Mouse (Mus musculus): ENCODE results near the gene Slc39a7.
"Not testable (repeated sequence)": the region's sequence is repeated elsewhere in the genome, so short reads cannot be mapped to it uniquely, and the experiment has no call there.

Slc39a7 gene

DNA sequence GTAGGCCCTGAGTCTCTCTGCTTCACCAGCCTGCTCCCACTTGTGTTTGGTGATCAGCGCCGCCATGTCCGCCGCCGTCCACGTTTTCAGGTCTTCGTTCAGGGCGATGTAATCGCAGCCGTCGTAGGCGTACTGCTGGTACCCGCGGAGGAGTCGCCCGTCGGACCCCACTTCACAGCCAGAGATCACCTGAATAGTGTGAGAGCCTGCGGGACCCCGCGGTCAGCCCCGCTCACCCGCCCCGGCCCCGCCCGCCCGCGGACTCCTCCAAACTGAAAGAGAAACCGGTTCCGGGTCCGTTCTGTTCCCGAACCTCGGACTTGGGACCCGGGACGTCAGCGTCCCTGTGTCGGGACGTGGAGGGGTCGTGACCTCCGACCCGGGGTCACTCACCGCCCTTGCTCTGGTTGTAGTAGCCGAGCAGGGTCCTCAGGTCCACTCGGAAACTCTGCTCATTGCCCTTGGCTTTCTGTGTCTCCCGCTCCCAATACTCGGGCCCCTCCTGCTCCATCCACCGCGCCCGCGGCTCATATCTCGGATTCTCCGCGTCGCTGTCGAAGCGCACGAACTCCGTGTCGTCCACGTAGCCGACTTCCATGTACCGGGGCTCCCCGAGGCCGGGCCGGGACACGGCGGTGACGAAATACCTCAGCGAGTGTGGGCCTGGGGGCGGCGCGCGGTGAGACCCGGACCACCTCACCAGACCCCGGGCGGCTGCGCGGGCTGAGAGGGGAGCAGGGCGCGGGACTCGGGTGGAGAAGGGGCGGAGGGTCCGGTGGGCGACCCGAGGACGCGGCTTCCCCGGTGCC, 31.9 kb downstream of the Slc39a7 start:
- no peak for DNase-seq

DNA sequence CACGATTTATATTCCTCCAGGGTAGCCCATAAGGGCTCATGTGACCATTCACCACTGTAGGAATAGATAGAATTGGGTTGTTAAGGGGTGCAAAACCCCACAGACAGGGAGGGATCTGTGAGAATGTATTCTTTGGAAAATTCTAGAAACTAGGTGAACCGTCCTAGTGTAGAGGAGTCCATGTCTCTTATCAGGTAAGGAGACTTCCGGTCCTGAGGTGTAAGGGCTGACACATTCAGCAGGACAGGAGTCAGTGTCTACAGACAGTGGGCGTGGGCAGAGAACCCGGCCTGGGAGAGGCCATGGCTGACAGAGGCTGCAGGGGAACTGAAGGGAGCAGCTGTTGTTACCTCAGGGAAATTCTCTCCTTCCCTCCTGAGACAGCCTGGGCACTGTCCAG, 32.8 kb downstream of the Slc39a7 start:
- not testable (repeated sequence) for DNase-seq

DNA sequence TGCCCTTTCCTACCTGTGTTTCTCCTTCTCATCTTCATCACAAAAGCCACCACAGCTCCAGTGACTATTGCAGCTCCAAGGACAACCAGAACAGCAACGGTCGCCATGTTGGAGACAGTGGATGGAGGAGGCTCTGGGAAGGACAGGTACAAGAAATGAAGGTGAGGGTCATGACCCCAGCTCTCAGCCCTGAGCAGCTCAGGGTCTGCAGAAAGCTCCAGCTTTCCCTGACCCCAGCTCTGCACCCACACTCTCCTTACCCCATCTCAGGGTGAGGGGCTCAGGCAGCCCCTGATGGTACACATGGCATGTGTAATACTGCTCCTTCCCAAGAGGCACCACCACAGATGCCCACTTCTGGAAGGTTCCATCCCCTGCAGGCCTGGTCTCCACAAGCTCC, 34.5 kb downstream of the Slc39a7 start:
- not testable (repeated sequence) for DNase-seq

DNA sequence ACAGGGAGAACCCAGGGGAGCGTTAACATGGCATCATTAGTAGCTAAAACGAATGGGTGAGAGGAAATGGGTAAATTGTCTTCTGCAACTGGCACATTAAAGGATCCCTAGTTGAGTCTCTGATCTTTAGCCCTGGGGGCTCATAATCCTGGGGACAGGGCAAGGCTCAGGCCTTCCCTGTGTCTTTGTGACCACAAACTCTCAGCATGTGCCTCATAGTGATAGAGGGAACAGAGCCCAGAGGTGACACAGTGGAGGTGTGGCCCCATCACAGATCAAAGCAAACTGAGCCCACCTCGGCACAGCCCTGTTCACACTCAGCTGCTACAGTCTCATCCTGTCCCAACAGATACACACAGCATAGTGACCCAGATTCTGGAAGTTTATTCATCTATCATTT, 35.8 kb downstream of the Slc39a7 start:
- no peak for DNase-seq

DNA sequence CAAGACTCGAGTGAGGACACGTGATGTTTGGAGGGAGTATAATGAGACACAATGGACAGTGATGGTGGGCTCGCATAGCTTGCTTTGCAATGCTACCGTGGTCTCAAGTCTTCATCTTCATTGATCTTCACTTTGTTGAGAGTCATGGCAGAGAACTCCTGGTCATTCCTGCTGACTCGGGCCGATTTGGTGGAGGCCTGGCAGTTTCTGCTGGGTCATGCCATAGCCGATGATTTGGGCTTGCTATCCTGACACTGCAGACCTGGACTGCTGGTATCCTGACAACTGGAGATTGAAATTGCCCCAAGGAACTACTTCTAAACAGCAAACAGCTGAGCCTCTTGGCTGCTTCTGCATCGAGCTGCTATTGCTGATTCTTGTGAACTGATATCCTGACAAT, 36.5 kb downstream of the Slc39a7 start:
- no peak for DNase-seq

DNA sequence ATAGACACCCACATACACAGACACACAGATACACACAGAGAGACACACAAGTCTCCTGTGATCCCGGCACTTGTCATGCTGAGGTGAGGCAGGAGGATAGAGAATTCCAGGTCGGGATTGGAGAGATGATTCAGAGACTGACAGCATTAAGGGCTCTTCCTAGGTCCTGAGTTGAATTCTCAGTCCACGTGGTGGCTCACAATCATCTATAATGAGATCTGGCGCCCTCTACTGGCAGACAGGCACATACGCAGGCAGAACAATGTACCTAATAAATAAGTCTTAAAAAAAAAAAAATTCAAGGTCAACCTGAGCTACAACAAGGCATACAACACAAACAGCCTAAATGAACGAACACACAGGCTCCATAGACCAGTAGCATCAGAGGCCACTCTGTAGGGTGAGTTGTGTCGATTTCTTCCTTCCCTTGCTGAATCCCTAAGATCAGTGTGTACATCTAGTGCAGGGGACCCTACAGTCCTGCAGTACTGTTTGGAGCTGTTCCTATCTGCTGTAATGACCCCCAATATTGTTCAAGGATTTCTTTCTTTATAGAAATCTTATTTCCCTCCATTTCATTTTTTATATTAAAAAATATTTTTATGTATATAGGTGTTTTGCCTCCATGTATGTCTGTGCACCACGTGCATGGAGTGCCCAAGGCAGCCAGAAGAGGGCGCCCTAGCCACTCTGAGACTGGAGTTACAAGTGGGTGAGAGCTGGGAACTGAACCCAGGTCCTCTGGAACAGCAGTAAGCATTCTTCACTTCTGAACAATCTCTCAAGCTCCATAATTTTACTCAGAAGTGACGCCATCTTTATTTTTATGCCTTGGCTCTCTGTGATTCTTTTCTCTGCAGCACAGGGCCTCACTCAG, 39.5 kb downstream of the Slc39a7 start:
- peak; percentile 45 to 72 for DNase-seq

DNA sequence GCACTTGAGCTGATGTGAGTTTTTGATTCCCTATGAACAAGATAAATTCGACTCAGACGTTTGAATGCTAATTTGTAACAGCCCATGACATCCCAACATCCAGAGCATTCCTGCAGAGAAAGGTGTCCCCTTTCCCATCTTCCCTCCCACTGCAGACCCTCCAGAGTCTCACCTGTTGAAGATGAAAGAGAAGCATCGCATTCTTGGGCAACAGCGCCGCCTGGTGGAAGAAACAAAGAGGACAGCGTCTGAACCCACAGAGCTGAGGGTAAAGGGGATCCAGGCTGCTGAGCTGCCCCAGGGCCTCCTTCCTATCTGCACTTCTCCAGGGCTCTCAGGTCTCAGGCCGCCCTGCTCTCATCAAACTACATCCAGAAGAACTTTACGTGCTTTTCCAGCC, 49.3 kb downstream of the Slc39a7 start:
- DNase-seq, result peak; percentile 77 to 86

DNA sequence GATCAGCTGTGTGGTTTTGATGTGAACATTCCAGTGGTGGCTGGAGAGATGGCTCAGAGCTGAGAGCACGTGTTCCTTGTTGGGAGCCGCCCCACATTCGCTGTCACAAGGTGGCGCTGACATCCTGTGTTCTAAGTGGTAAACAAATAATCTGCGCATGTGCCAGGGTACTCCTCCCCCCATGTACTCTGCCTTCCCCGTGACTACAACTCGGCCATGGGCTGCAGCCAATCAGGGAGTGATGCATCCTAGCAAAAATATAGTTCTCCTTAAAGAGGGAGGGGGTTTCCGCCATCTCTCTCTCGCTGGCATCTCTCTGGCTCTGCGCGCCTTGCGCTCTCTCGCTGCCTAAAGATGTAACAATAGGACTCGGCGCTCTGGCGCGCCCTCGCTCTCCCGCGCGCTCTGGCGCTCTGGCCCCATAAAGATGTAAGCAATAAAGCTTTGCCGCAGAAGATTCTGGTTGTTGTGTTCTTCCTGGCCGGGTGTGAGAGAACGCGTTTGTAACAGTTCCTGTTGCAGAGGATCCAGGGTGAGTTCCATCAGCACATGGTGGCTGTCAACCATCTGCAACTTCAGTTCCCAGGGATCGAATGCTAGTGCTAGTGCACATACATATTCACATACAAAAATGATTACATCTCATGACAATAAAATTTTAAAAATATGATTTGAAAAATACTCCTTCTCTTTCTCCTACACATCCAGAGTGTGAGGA, 50.1 kb downstream of the Slc39a7 start:
- peak; percentile 86 to 90 for DNase-seq

DNA sequence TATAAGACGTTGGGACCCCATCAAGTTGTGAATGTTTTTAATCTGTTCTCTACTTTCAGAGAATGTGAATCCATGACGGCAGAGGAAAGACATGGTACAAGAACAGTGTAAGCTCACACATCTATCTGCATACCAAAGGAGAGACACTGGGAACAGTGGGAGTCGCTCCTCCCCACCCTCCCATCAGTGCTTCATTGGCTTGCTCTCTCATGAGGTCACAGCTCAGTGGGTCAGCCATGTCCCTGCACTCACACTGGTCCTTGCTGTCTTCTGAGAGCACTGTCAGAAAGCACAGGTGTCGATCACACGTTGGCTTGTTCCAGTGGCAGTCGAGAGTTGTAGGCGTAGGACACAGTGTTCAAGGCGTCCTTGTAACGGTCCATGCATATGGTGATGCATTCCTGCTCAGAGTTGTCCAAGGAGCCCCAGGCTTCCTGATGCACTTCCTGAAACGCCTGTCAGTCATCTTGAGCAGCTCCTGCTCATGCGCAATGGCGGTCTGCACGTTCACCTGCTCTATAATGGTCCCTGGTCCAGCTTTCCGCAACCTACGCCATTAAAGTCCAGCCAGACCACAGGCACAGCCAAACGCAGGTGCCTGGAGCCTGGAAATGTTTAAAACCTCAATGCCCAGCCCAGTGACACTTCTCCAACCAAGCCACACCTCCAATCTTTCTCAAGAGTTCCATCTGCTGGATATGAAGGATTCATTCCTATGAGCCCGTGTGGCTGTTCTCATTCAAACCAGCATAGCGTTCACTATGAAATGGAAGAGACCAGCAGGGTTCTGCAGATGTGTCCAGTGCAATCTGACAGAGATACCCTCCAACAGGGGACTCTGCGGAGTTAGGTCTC, 51.1 kb downstream of the Slc39a7 start:
- no peak for DNase-seq

DNA sequence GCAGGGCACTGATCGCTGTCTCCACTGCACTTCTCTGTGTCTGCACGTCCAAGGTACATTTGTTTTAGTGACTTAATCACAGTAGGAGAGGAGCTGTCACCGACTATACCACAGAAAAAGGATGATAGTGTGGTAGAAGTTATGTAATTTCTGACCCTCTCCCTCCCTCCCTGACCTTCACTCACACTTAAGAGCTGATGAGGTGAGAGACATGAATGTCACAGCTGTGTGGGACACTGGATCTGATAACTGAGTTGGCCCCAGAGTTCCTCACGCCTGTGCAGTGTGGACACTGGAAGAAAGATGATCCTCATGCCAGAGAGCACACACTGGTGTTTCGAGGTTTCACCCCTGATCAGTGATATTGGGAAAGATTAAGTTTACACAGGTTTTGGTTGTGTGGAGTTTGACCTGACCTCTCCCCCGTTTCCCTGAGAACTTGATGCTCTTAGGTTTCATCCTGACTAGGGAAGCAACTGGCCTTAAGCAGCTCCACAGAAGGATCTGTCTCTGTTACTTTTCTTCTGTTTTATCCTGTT, 51.9 kb downstream of the Slc39a7 start:
- no peak for DNase-seq

DNA sequence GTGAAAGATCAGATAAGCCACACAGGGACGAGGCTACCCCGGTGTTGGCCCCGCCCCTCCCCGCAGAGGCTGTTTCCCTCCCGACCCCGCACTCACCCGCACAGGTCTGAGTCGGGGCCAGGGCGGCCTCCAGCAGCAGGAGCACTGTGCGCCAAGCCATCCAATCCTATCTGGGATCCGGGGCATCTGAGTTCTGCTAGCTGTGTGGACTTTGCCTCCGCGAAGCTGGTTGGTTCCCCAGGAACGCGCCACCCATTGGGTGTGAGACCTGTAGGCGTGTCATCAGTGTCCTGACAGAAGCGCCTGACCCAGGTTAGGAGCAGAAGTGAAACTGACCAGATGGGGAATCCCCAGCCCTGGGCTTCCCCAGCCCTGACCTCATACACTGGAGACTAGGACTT, 52.9 kb downstream of the Slc39a7 start:
- DNase-seq, result peak; percentile 77 to 82
